Mouse (Mus musculus) urinary bladder, postnatal 14 days (tissue): ENCODE measurements around the gene Zfp651.

Source experiments
- DNase-seq: peaks from one replicate; pipeline ENCODE4 v3.0.0; 2021; ENCODE audit warnings: low spot score

Zfp651 gene

DNA sequence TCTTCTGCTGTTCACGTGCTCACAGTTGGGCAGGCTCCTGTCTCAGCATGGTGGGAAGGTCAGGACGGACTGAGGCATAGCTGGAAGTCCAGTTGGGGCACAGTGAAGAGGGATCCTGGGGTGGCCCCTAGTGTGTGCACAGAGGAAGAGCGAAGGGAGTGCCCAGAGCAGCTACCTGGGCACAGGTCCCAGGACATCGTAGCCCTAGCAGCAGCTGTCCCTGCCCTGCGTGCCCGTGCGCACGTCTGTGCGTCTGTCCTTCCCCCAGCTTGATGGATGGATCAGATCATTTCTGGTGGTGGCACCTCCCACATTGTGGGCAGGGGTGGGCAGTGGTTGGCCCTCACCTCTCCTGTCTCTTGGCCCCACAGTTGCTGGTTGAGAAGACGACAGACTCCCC is 3.1 kb downstream of the Zfp651 start:
- DNase-seq, result no peak

DNA sequence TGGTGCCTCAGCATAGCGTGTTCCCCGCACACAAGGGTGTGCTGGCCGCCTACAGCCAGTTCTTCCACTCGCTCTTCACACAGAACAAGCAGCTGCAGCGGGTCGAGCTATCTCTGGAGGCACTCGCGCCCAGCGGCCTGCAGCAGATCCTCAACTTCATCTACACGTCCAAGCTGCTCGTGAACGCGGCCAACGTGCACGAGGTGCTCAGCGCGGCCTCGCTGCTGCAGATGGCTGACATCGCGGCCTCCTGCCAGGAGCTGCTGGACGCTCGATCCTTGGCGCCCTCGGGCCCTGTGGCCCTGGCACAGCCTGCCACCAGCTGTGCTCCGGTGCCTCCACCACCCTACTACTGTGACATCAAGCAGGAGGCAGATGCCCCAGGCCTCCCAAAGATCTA is 3.6 kb downstream of the Zfp651 start:
- no peak for DNase-seq

DNA sequence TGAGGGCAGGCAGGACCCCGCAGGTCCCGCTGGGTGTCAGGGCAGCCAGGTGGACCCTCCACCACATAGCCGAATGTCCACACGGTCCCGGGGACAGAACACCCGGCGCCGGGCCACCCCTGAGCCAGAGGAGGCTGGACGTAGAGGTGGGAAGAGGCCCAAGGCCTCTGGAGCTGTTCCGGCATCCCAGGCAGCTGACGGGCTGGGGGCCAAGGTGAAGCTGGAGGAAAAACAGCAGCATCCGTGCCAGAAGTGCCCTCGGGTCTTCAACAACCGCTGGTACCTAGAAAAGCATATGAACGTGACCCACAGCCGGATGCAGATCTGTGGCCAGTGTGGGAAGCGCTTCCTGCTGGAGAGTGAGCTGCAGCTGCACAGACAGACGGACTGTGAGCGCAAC is 4.6 kb downstream of the Zfp651 start:
- no peak for DNase-seq

DNA sequence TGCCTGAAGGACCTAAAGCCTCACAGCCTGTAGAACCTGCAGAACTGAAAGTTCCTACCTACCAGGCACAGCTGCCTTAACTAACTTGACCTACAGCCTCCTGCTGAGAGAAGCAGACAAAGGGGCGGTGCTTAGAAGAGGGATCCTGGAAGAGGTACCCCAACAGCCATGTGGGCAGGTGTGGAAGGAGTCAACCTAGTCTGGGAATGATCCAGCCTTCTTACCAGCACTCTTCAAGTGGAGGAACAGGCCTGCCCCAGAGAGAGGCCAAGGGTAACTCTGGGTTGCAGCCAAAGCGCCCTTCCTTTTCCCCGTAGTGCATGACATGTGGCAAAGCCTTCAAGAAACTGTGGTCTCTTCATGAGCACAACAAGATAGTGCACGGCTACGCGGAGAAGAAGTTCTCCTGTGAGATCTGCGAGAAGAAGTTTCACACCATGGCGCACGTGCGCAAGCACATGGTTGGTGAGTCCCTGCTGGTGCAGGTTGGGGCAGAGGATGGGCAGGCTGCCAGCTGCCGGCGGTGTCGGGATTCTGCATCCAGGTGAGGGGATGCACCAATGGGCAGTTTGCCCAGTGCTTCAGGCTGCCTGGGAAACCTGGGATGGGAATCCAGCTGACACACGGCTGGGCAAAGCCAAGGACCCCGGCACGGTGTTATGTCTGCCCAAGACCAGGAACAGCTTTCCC is 6.2 kb downstream of the Zfp651 start:
- DNase-seq, result no peak

DNA sequence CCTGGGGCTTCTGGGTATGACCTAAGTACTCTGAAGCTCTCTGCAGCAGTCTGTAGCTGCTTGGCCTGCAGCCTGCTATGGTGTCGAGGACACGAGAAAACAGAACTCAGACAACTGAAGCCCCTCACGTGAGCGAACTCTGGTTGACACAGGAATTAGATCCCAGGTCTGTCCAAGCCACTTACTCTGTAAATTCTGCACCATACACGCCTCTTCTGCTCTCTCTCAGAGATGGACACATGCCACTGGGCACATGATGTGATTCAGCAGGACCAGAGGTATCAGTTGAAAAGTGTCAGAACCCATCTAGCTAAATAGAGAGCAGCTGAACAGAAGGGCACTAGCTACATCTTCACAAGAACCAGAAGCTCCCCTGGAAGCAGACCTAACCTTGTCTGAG is 13.3 kb downstream of the Zfp651 start:
- DNase-seq, result no peak

DNA sequence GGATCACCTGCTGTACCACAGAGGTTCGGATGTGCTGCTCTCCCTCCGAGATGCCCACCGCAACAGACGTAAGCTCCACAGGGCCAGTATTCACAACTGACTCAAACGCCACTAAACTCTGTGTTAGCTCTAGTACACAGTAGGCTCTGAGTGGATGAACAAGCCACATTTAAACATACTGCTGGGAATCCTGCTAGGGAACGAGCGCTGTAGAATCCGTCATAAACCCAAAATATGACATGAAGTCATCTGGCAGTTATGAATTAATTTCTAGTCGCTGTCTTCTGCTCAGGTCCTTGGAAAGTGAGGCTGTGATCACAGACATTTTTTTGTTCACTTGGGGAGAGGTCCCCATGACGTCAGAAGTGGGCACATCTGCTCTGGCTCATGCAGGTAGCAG is 16.8 kb downstream of the Zfp651 start:
- DNase-seq, result no peak

DNA sequence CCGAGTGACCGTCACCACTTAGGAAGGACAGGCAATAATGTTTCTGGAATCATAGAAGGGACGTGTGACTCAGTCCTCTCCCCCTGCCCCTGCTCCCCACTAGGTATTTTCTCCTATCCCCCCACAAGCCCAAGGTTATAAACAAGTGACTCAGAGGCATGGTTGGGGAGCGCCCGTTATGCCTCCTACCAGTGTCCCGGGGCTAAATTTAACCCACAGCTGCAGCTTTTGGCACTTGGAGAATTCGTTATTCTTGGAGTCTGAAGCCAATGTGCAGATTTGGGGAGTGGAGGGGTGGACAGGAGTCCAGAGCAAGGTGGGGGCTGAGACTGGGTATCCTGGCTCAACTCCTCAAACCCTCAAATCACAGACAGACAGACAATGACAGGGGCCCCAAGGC is 17.4 kb downstream of the Zfp651 start:
- DNase-seq, result no peak

DNA sequence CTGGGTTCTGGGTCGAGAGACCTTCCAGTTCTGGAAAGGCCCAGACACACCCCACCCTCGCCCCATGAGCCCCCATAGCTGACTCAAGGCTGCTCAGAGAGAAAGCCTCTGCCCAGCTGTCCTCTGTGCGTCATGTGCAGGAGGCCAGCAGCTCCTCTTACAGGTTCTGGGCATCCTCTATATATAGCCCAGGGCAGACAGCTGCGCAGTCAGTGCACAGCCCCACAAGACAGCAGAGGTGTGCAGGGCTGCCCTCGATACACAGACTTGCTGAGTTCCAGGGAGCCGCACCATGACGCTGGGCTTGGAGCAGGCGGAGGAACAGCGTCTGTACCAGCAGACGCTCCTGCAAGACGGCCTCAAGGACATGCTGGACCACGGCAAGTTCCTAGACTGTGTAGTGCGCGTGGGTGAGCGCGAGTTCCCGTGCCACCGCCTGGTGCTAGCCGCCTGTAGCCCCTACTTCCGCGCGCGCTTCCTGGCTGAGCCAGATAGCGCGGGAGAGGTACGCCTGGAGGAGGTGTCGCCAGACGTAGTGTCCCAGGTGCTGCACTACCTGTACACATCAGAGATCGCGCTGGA is 18.4 kb downstream of the Zfp651 start, which contains the start of gene Klhl40:
TSS of gene Klhl40 (plus strand) at position 124 of the 582 bp plus-strand sequence.
- DNase-seq, result no peak

DNA sequence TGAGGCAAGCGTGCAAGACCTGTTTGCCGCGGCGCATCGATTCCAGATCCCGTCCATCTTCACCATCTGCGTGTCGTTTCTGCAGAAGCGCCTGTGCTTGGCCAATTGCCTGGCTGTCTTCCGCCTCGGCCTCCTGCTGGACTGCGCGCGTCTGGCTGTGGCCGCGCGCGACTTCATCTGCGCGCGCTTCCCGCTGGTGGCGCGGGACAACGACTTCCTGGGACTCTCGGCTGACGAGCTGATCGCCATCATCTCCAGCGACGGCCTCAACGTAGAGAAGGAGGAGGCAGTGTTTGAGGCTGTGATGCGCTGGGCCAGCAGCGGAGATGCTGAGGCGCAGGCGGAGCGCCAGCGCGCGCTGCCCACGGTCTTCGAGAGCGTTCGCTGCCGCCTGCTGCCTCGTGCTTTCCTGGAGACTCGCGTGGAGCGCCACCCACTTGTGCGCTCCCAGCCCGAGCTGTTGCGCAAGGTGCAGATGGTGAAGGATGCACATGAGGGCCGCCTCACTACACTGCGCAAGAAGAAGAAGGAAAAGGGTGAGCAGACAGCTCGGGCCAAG is 19.0 kb downstream of the Zfp651 start:
- DNase-seq, result no peak

DNA sequence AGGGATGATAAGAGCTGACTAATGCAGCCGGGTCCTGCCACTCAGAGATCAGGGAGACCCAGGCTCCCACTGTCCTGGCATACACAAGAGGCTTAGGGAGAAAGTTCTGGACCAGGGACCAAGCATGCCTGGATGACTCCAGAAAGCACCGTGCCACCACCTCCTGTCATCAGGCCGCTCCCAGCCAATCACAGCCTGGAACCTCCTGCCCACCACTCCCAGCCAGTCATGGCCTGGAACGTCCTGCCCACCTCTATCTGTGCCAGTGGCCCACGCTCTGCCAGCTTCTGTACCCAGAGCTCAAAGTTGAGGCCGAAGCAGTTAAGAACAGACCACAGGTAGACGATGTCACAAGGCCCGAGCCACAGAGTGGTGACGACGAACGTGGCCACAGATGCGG is 25.7 kb downstream of the Zfp651 start:
- no peak for DNase-seq

DNA sequence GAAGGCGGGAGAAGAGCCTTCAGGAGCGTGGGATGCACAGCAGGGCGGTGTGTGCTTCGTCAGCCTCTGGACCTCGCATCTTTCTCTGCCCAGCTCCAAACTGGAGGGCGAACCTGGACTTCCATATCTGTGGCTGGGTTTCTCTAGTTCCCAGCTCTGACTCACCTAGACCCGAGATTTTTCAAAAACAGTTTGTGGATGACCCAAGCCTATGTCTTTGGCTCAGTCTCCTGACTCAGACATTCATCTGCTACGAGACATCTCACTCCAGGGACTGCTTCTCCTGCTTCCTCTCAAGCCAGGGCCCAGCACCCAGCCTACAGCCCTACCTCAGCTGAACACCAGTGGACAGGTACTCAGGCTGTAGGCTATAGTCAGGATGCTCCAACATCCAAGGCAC is 26.1 kb downstream of the Zfp651 start:
- DNase-seq, result no peak

DNA sequence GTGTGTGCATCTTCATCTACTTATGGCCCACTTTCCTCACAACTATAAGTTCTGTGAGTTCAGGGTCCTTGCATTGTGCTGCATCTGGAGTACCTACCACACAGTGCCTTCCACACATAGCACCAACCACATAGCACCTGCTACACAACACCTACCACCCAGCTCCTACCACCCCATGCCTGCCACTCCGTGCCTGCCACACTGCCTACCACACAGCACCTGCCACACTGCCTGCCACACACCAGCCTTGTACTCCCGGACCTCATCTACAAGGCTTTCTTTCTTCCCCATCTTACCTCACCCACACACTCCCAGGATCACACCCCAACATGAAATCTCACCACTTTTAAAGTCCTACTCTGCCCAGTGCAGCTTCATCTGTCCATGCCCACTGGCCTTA is 27.2 kb downstream of the Zfp651 start:
- no peak for DNase-seq

DNA sequence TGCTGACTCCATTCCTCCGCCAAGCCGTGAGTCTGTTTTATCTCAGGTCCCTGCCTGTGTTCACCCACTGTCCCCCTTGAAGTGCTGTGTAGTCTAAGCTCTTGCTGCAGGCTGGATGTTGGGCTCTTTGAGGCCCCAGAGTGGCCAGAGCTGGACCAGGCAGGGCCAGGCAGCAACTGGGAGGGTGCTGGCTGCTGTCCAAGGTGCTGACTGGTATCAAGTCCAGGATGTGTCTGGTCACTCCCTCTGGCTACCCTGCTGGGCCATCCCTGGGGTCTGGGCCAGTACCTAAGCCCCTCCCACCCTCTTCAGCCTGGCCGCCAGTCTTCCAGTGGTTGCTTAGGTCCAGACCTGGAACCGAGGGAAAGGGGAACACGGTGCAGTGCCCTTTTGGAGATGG is 32.1 kb downstream of the Zfp651 start:
- DNase-seq, result peak; percentile 72

DNA sequence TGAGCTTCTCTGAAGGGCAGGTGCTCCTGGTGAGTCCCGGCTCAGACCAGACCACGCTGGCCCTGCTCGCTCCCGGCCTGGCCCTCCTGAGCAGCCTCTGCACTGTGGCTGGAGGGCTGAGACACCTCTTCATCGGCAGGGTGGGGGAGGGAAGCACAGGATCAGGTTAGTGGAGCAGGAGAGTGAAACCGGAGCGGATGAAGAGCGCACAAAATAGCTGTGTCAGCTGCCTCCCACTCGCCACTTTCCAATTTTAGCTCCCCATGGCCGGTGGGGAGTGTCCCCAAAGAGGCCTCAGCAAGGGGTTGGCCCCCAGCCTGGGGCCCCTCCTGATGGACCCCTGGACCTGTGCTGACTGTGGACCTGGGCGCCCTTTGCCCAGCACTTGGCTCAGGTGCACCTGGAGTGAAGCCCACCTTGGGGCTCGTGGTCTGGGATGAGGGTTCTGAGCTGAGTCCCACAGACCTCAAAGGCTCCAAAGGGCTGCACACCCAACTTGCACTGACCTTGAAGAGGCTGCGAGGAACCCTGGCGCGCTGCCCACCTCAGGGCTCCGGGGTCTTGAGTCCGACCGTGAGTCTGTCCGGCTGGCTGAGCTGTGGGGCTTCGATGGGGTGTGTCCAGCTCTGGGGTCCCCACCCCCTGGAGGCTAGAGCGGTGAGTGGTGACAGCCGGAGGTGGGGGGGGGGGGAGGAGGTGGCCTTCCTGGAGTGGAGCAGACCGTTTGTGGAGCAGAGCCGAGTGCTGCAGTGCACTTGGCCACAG is 32.8 kb downstream of the Zfp651 start, which contains the start of gene Hhatl:
TSS of gene Hhatl (minus strand) at position 751 of the 765 bp plus-strand sequence.
- DNase-seq, result no peak

DNA sequence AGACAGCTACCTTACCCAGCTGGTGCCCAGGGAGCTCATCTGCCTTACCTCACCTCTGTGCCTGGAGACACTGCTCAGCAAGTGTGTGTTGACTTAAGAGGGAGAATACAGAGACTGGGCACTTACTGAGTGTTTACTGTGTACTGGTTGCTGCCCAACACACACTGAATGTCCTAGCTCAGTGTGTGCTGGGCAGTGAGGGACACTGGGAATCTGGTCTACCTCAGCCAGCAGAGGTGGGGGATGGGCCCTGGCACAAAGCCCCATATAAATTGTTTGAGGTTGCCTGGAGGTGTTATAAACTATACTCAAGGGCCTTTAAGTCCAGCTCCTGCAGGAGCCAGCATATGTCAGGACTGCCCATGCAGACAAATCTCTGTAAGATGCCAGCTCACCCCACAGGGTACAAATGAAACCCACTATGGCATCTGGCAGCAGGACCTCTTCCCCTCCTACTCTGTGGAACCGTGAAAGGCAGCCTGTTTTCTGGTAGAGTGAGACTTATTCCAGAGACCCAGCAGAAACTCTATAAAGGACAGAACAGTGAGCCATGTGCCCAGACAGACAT is 35.9 kb downstream of the Zfp651 start:
- no peak for DNase-seq

DNA sequence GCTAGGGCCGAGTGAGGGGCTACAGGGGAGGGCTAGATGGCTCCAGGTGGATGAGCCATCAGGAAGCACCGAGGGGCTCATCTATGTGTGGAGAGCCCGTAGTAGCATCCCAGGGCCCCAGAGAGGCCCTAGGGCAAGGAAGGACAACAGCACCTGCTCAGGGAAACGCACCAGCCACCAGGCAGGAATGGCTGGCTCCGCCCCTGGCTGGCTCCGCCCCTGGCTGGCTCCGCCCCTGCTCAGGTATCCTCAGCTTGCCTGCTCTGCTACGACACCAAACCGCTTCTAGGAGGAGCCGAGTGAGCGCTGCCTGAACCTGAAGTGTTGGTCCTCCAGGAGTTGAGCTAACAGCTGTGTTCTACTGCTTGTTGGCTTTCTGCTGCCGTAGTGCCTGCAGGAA is 38.6 kb downstream of the Zfp651 start:
- DNase-seq, result peak; percentile 53

DNA sequence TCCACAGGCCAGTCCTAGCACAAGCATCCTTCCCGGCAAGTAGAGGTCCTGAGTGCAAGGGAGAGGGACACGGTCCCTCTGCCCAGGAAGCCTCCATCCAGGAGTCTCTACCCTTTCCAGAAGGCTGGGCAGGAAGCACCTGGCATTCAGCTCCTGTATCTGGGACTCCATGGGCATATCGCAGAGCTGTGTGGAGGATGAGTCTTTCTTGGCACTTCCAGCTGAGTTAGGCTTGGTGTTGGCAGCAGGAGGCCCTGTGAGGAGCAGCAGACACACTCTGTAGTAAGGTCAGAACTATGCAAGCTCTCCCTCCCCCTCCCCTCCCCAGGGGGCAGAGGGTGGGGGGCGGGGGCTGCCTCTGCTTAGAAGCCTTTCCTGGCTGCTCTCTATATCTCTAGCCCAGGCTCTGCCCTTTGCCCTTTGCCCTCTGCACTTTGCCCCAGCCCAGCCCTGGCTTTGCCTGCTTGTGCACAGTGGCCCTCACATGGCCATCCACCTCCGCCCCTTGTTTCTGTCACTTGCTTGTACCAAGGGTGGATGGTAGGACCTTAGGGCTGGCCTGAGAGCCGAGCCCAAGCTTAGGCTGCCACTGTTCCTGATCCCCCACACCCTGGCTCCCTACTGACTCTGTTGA is 39.9 kb downstream of the Zfp651 start:
- DNase-seq, result no peak

DNA sequence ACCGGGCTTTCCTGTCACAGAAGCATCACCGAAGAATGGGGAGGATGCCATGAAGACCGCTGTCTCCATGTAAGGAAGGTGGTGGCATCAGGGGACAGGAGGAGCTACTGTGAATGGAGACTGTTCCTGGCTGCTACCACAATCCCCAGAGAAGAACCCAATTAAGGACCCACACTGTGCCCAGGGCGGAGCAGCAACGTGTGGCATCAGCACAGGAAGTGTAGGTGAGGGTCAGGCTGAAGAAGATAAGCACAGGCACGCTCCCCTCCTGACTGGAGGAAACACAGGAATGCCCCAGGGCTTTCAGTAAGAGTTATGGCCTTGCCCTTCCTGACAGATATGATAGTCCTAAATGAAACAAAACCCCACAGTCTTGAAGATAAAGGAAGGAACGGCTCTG is 43.6 kb downstream of the Zfp651 start:
- DNase-seq, result no peak

DNA sequence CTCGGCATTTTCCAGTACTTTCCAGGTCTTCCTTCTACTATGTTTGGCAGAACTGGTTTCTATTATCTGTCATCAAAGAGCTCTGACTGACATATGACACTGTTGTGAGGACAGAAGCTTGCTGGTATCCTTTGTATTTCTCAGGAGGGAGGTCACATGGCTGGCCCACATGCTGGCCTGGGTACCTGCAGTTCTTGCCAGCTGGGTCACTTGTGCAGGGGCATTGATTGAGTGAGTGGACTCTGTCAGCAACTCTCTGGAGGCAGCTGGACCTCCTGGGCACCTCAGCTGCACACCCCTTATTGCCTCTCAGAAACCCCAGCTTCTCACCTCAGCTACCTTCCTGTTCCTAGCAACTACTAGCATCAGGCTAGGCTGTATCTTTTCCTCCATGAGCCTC is 48.4 kb downstream of the Zfp651 start:
- DNase-seq, result no peak

DNA sequence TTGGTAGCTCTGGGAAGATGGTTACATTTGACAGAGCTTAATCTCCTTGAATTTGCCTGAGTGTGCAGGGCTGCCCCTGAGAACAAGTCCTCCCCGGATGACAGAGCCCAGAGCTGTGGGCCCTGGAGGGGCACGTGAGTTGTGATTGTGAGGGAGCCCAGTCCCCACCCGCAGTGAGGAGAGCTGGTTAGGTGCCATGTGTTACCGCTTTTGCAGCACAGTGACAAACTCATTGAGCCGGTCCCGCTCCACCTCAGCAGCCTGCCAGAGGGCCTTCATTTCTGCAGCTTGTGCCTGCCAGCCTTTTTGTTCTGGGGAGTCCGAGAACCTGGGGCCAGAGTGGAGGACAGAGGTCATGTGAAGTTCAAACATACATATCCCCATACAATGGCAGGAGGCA is 48.8 kb downstream of the Zfp651 start:
- no peak for DNase-seq

DNA sequence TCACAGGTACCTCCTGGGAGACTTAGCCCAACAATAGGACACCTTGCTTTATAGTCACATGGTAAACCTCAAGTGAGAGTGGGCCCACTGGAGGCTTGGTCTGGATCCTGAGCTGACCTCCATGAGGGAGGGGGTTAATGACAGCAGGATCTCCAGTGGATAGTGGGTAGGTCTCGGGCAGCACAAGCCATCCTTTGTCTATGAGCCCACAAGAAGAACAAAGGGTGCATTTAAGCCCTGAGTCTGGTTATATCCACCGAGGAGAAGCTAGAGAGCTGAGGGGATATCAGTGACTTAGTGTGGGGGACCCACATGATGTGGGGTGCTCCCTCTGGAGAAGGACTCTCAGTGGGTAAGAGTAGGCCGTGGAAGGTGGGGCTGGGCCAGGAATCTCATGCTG is 49.4 kb downstream of the Zfp651 start:
- DNase-seq, result no peak
